18 mouse cellular contexts compared by ENCODE assay signal in the genomic region with DNA sequence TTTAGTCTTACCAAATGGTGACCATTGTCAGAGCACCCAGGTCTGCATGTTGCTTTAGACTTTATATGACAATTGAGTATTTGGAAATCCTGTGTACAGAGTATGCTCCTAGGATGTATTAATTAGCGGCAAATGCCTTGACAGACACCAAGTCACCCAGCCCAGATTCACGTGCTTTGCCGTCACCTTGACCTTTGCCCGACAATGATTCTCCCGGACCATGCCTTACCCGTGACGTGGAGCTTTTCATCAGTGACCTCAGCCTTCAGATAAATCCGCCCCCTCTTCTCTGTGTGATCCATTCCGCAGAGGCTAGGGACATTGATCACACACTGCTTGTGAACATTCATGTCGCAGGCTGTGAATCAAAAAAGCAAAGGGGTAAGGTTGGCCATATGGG.
"Had no signal": no experiment of that assay in that cellular context is flagged by ENCODE, and none has a peak within 500 bp of the region (broad histone marks: within the 10 kb centered on the region; RNA-seq: fewer than 3 reads in every experiment).

No protein-coding gene starts in this region.

- H3K27me3 ChIP-seq: liver, embryonic 12.5 days; lung, embryonic 15.5 days; megakaryocyte, embryonic 14.5 days; midbrain, embryonic 15.5 days; neural tube, embryonic 12.5 days; stomach, embryonic 15.5 days had no signal

- H3K4me2 ChIP-seq: liver, embryonic 12.5 days; lung, embryonic 15.5 days; midbrain, embryonic 11.5 days; midbrain, embryonic 15.5 days; neural tube, embryonic 12.5 days; stomach, embryonic 15.5 days had no signal

- H3K9me3 ChIP-seq: limb, embryonic 10.5 days; liver, embryonic 12.5 days; lung, embryonic 15.5 days; megakaryocyte, embryonic 14.5 days; midbrain, embryonic 15.5 days; neural tube, embryonic 12.5 days; stomach, embryonic 15.5 days had no signal

- H3K27ac ChIP-seq: kidney, postnatal 0 days; left cerebral cortex, adult 2 months; limb, embryonic 10.5 days; liver, embryonic 12.5 days; lung, embryonic 15.5 days; macrophage; midbrain, embryonic 15.5 days; neural tube, embryonic 12.5 days; stomach, embryonic 15.5 days had no signal

- H3K4me1 ChIP-seq: limb, embryonic 10.5 days; liver, embryonic 12.5 days; lung, embryonic 15.5 days; midbrain, embryonic 15.5 days; neural tube, embryonic 12.5 days; stomach, embryonic 15.5 days had no signal

- H3K36me3 ChIP-seq: limb, embryonic 10.5 days; liver, embryonic 12.5 days; lung, embryonic 15.5 days; midbrain, embryonic 15.5 days; neural tube, embryonic 12.5 days; stomach, embryonic 15.5 days had no signal

- H3K9ac ChIP-seq: liver, embryonic 12.5 days; lung, embryonic 15.5 days; midbrain, embryonic 15.5 days; neural tube, embryonic 12.5 days; stomach, embryonic 15.5 days had no signal

- ATAC-seq: liver, embryonic 12.5 days; midbrain, embryonic 15.5 days had no signal

- DNase-seq: kidney, adult 9 months; kidney, postnatal 4 days; lung, postnatal 14 days; retina, postnatal 1 day; right cerebral cortex, postnatal 4 days; spleen, adult 18-20 months; thymus, postnatal 4 days had no signal

- H3K4me3 ChIP-seq: left cerebral cortex, adult 2 months; limb, embryonic 10.5 days; liver, embryonic 12.5 days; lung, embryonic 15.5 days; megakaryocyte, embryonic 14.5 days; midbrain, embryonic 15.5 days; neural tube, embryonic 12.5 days; stomach, embryonic 15.5 days had no signal
